Mouse (Mus musculus) heart, adult 2 months (tissue): ENCODE measurements at regions not wholly inside any gene's neighbourhood (a gene's known extent, or its start where the extent isn't known, plus 50 kb on each side); places are given as distances from the start of the nearest gene placed in this dataset.

Experiments used
- CTCF ChIP-seq: fragments of 200-600 bp; IDR thresholded peaks from 2 replicates; pipeline ENCODE4 v1.8.1; 2022; ENCODE audit warnings: antibody characterized with exemption, mild to moderate bottlenecking, moderate library complexity
- POLR2A ChIP-seq: fragments of 200-500 bp; IDR thresholded peaks from 2 replicates; pipeline ENCODE4 v1.6.1; 2011; ENCODE audit warnings: mild to moderate bottlenecking, low read depth, low read length, control low read depth; ENCODE audit not compliant: insufficient read depth

DNA sequence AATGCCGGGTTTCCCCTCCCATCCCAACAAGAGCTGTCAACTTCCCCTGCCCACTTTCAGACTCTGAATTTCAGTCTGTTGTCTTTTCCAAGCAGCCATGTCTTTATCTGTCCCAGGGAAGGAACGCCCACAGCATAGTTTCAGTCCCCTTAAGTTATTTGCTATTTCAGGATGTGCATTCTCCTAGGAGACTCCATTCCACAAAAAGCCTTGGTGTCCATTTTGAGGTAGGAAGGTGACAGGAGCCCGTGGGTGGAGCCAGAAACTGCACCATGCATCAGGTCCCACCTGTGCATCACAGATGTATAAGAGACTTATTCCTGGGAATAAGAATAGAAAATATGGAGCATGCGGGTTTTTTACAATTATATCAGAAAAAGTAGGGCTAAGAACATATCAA is 138.9 kb upstream of the Cpne8 start:
- no peak for TF ChIP-seq POLR2A
- no peak for TF ChIP-seq CTCF
